Comparison of ENCODE assay signal across 13 mouse cellular contexts in the genomic region with DNA sequence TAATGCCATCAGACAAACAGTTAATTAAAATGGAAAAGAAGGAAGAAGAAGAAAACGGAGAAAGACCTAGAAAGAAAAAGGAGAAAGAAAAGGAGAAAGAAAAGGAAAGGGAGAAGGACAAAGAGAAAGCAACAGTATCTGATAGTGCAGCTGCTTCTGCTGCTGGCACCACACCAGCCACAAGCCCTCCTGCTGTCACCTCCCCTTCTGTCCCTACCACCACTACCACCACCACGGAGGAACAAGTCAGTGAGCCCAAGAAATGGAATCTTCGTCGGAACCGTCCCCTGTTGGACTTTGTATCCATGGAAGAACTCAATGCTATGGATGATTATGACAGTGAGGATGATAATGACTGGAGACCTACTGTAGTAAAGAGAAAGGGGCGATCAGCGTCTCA. TPM values are rescaled to one million over a fixed set of nuclear protein-coding genes. Genes with fewer than 3 reads are reported as not detected.
DNase-seq lines count a peak whose midpoint lies in the region.
"Had no signal": no experiment of that assay in that cellular context is flagged by ENCODE, and none has a peak within 500 bp of the region (broad histone marks: within the 10 kb centered on the region; RNA-seq: fewer than 3 reads in every experiment).

No protein-coding gene starts in this region.

- intact Hi-C loops in left cerebral cortex, postnatal 4 days (cut with DNase I), result no loop called here

- DNase-seq in cerebellum, postnatal 10 days, result peak; percentile 27 to 60
- no peak for DNase-seq in cerebellum, postnatal 4 days (ENCODE audit: low spot score in 2 of 2)
- peak; percentile 8 for DNase-seq in left cerebral cortex, postnatal 4 days
- no peak for DNase-seq in left cerebral cortex, adult 8-10 months (ENCODE audit: low spot score in 2 of 2)
- DNase-seq in kidney, adult 9 months, result no peak
- DNase-seq: adrenal gland, adult 8-10 months; adrenal gland, postnatal 14 days; adrenal gland, postnatal 36 days; B cell, adult 2 months; cerebellum, adult 8-10 months; cerebellum, adult 9-11 months; cerebellum, postnatal 36 days; embryo, embryonic 11 days had no signal

RNA-seq across cellular contexts. Expression of gene Phf14, which starts 25.8 kb away (rescaled TPM):
- total RNA-seq in left cerebral cortex, postnatal 4 days (2021), result 100 to 1,000 TPM; 221 to 249 TPM
- 10 to 100 TPM; 80.7 to 85.3 (median 83.1) TPM for total RNA-seq in left cerebral cortex, adult 8-10 months (2022)

RNA-seq across cellular contexts. Expression of gene Ndufa4, which starts 26.1 kb away (rescaled TPM):
- 100 to 1,000 TPM; 501 to 564 TPM for total RNA-seq in left cerebral cortex, postnatal 4 days (2021)
- 100 to 1,000 TPM; 686 to 728 (median 688) TPM for total RNA-seq in left cerebral cortex, adult 8-10 months (2022)

Comparison
In these comparisons a context has a peak if more than half of its experiments do, and no peak if none do; other contexts are left out.
1. DNase-seq: peak in cerebellum, postnatal 10 days (2 of 2) and left cerebral cortex, postnatal 4 days (single experiment); none in cerebellum, postnatal 4 days (0 of 2), left cerebral cortex, adult 8-10 months (0 of 2) and kidney, adult 9 months (single experiment).